Mouse (Mus musculus): ENCODE data around the gene Trib2. TPM values are rescaled to one million over a fixed set of nuclear protein-coding genes. Genes with fewer than 3 reads are reported as not detected.

Trib2 gene
- total and polyA plus RNA-seq, 2 experiments, result 0.81 to 2.2 TPM

DNA sequence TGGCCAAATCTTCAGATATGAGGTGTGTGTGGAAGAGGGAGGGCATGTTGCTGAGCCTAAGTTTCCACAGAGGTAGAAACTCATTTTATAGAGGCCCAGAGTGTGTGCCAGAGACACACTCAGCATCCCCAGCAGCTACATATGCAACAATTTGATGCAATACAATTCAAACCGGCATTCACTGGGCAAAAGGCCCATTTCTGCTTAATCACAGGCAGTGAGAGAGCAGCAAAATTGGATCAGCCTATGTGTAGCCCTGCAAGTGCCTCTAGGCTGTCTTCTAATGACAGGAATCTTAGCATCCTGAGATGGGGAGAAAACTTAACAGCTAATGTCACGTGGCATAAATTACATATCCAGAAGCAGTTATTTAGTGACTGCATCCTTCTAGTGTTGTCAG, 26.5 kb downstream of the Trib2 start:
- Histone ChIP-seq H3K79me2 (ENCODE audit: control insufficient read depth, insufficient read depth, low read length) (no peaks in the 10 kb centered on the region), H3K4me1 (ENCODE audit: control insufficient read depth, insufficient read depth, low read length) (no peaks in the 10 kb centered on the region), H3K36me3 (ENCODE audit: control insufficient read depth, insufficient read depth, low read length) (no peaks in the 10 kb centered on the region), H3K27ac (replicated peaks; ENCODE audit: insufficient read depth, low read depth, low read length) (no peak overlapping the region), H3K9ac (ENCODE audit: low read depth, low read length) (no peak overlapping the region), H3K4me3 (ENCODE audit: insufficient read depth, low read depth, low read length) (no peak overlapping the region), H3K27me3 (ENCODE audit: control insufficient read depth, insufficient read depth, low read length) (no peaks in the 10 kb centered on the region)
- no peak for TF ChIP-seq POLR2A (IDR thresholded peaks at IDR 0.05; ENCODE audit: extremely low read depth, insufficient read depth, low read length)
- TF ChIP-seq CTCF (IDR thresholded peaks at IDR 0.05; ENCODE audit: low read depth, low read length), result no peak
- 84% methylated on average over 2 of the region's 2 CpGs for WGBS
- no peak for DNase-seq (ENCODE audit: extremely low read depth, low read depth, low spot score)

DNA sequence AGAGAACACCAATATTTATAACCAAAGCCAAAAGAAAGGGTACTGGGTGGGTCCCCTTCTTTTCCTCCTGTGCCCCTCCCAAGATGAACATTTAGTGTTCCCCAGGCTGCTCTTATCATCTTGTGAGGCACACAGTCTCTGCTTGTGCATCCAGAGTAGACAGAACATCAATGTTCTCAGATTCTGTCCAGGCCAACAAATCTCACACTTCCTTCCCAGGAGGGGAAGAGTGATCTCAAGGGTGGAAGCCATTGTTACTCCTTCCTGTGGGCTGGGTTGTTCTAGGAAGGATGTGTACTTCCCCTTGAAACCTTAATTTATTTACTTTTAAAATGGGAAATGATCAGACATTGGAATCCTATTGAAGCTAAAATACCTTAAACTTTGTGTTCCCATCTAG, 39.7 kb downstream of the Trib2 start:
- no peak overlapping the region for H3K27ac ChIP-seq (replicated peaks; ENCODE audit: insufficient read depth, low read depth, low read length)
- no peak overlapping the region for H3K4me3 ChIP-seq (ENCODE audit: insufficient read depth, low read depth, low read length)
- TF ChIP-seq POLR2A (IDR thresholded peaks at IDR 0.05; ENCODE audit: extremely low read depth, insufficient read depth, low read length) (no peak), CTCF (IDR thresholded peaks at IDR 0.05; ENCODE audit: low read depth, low read length) (no peak)

GRCm38 (mm10) chr12:15771686-15772085, 45.0 kb downstream of the Trib2 start:
- Histone ChIP-seq H3K9ac (ENCODE audit: low read depth, low read length) (no peak overlapping the region), H3K4me1 (ENCODE audit: control insufficient read depth, insufficient read depth, low read length) (no peaks in the 10 kb centered on the region), H3K27me3 (ENCODE audit: control insufficient read depth, insufficient read depth, low read length) (no peaks in the 10 kb centered on the region), H3K27ac (replicated peaks; ENCODE audit: insufficient read depth, low read depth, low read length) (no peak overlapping the region), H3K4me3 (ENCODE audit: insufficient read depth, low read depth, low read length) (no peak overlapping the region), H3K79me2 (ENCODE audit: control insufficient read depth, insufficient read depth, low read length) (no peaks in the 10 kb centered on the region), H3K36me3 (ENCODE audit: control insufficient read depth, insufficient read depth, low read length) (no peaks in the 10 kb centered on the region)
- WGBS, result 83% methylated on average over 6 of the region's 6 CpGs
- DNase-seq (ENCODE audit: extremely low read depth, low read depth, low spot score), result peak; percentile 6
- TF ChIP-seq POLR2A (IDR thresholded peaks at IDR 0.05; ENCODE audit: extremely low read depth, insufficient read depth, low read length) (no peak), CTCF (IDR thresholded peaks at IDR 0.05; ENCODE audit: low read depth, low read length) (no peak)

More for the DNA sequence above, 39.7 kb downstream of the Trib2 start:
- Histone ChIP-seq H3K4me1 (ENCODE audit: control insufficient read depth, insufficient read depth, low read length) (no peaks in the 10 kb centered on the region), H3K79me2 (ENCODE audit: control insufficient read depth, insufficient read depth, low read length) (no peaks in the 10 kb centered on the region), H3K36me3 (ENCODE audit: control insufficient read depth, insufficient read depth, low read length) (no peaks in the 10 kb centered on the region), H3K27me3 (ENCODE audit: control insufficient read depth, insufficient read depth, low read length) (no peaks in the 10 kb centered on the region), H3K9ac (ENCODE audit: low read depth, low read length) (no peak overlapping the region)
- peak; percentile 5 for DNase-seq (ENCODE audit: extremely low read depth, low read depth, low spot score)

- no peak overlapping the region for H3K9ac ChIP-seq (ENCODE audit: low read depth, low read length)
- DNase-seq (ENCODE audit: extremely low read depth, low read depth, low spot score), result no peak
- no peak for TF ChIP-seq POLR2A (IDR thresholded peaks at IDR 0.05; ENCODE audit: extremely low read depth, insufficient read depth, low read length)
- TF ChIP-seq CTCF (IDR thresholded peaks at IDR 0.05; ENCODE audit: low read depth, low read length), result no peak
- H3K4me1 ChIP-seq (ENCODE audit: control insufficient read depth, insufficient read depth, low read length), result no peaks in the 10 kb centered on the region
- WGBS, result 92% methylated on average over 3 of the region's 3 CpGs
- H3K27ac ChIP-seq (replicated peaks; ENCODE audit: insufficient read depth, low read depth, low read length), result no peak overlapping the region
- no peak overlapping the region for H3K4me3 ChIP-seq (ENCODE audit: insufficient read depth, low read depth, low read length)
- no peaks in the 10 kb centered on the region for H3K36me3 ChIP-seq (ENCODE audit: control insufficient read depth, insufficient read depth, low read length)
- H3K27me3 ChIP-seq (ENCODE audit: control insufficient read depth, insufficient read depth, low read length), result no peaks in the 10 kb centered on the region
- no peaks in the 10 kb centered on the region for H3K79me2 ChIP-seq (ENCODE audit: control insufficient read depth, insufficient read depth, low read length)
Observed at GRCm38 (mm10) chr12:15768536-15768935, 48.2 kb downstream of the Trib2 start.

DNA sequence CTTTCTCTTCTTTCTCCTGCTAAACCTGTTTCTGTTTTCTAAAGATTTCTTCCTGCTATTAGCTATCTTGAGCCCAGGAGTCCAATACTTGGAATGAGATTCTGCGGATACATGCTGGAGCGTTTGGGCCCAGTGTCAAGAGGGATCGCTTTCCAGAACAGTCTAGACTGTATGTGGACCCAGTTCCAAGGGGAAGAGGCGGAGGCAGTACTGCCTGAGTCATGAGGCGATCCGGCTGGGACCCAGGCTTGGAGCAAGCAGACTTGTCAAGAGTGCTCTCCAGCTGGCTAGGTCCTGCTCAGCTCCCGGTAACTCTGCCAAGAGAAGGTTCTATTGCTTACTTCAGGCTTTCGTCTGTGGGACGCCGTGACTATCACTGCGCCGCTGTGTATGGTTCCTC, 50.7 kb downstream of the Trib2 start:
- Histone ChIP-seq H3K4me3 (ENCODE audit: insufficient read depth, low read depth, low read length) (no peak overlapping the region), H3K27me3 (ENCODE audit: control insufficient read depth, insufficient read depth, low read length) (no peaks in the 10 kb centered on the region), H3K79me2 (ENCODE audit: control insufficient read depth, insufficient read depth, low read length) (no peaks in the 10 kb centered on the region), H3K27ac (replicated peaks; ENCODE audit: insufficient read depth, low read depth, low read length) (no peak overlapping the region), H3K36me3 (ENCODE audit: control insufficient read depth, insufficient read depth, low read length) (no peaks in the 10 kb centered on the region), H3K9ac (ENCODE audit: low read depth, low read length) (no peak overlapping the region), H3K4me1 (ENCODE audit: control insufficient read depth, insufficient read depth, low read length) (no peaks in the 10 kb centered on the region)
- WGBS, result 88% methylated on average over 12 of the region's 12 CpGs
- peak; percentile 16 for DNase-seq (ENCODE audit: extremely low read depth, low read depth, low spot score)
- TF ChIP-seq POLR2A (IDR thresholded peaks at IDR 0.05; ENCODE audit: extremely low read depth, insufficient read depth, low read length), result no peak
- no peak for TF ChIP-seq CTCF (IDR thresholded peaks at IDR 0.05; ENCODE audit: low read depth, low read length)

GRCm38 (mm10) chr12:15765238-15765637, 51.5 kb downstream of the Trib2 start:
- H3K9ac ChIP-seq (ENCODE audit: low read depth, low read length), result no peak overlapping the region
- no peaks in the 10 kb centered on the region for H3K79me2 ChIP-seq (ENCODE audit: control insufficient read depth, insufficient read depth, low read length)
- no peaks in the 10 kb centered on the region for H3K36me3 ChIP-seq (ENCODE audit: control insufficient read depth, insufficient read depth, low read length)
- TF ChIP-seq POLR2A (IDR thresholded peaks at IDR 0.05; ENCODE audit: extremely low read depth, insufficient read depth, low read length) (no peak), CTCF (IDR thresholded peaks at IDR 0.05; ENCODE audit: low read depth, low read length) (no peak)
- 89% methylated on average over 1 of the region's 1 CpGs for WGBS
- no peak overlapping the region for H3K27ac ChIP-seq (replicated peaks; ENCODE audit: insufficient read depth, low read depth, low read length)
- no peak for DNase-seq (ENCODE audit: extremely low read depth, low read depth, low spot score)
- no peaks in the 10 kb centered on the region for H3K27me3 ChIP-seq (ENCODE audit: control insufficient read depth, insufficient read depth, low read length)
- no peaks in the 10 kb centered on the region for H3K4me1 ChIP-seq (ENCODE audit: control insufficient read depth, insufficient read depth, low read length)
- H3K4me3 ChIP-seq (ENCODE audit: insufficient read depth, low read depth, low read length), result no peak overlapping the region

Data from liver, adult 2 months (tissue).